Mouse (Mus musculus) stomach, adult 2 months (tissue): ENCODE results near the gene C87499. TPM values are rescaled to one million over a fixed set of nuclear protein-coding genes. Genes with fewer than 3 reads are reported as not detected.

Experiments
- polyA plus RNA-seq: library from polyadenylated mRNA; depleted of rRNA; stranded (reverse); fragments of >200 nt; gene quantifications from 2 replicates; pipeline ENCODE4 v1.2.3, GENCODE M21; 2012; rRNA removed

Gene C87499
- polyA plus RNA-seq, result not detected in 2 replicates

DNA sequence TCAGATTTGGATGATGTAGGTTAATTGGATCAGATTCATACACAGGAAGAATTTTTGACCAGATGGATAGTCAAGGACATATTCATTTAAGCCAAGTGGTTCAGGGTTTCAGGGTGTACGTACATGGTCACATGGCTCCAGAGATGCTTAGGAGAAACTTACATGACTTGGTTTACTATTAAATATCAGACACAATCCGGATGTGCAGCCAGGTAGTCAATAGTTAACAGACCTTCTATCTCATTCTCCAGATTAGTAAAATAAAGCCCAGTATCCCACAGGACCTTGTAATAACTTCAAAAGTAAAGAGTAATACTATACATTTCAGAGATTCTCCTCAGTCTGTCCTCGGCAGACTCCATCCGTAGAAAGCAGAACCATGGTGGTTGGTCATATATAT, at the start of gene C87499:
Gene C87499, minus strand, starts transcription at position 101 of the 400 bp plus-strand sequence.

GRCm38 (mm10) chr4:88683812-88684211, 49.6 kb upstream of the C87499 start, which contains the start of gene Ifna2:
TSS of gene Ifna2 (minus strand) at chr4:88683912.

GRCm38 (mm10) chr4:88676824-88677223, 42.6 kb upstream of the C87499 start, which contains the start of gene Ifna16:
TSS of gene Ifna16 (minus strand) at chr4:88676924.

DNA sequence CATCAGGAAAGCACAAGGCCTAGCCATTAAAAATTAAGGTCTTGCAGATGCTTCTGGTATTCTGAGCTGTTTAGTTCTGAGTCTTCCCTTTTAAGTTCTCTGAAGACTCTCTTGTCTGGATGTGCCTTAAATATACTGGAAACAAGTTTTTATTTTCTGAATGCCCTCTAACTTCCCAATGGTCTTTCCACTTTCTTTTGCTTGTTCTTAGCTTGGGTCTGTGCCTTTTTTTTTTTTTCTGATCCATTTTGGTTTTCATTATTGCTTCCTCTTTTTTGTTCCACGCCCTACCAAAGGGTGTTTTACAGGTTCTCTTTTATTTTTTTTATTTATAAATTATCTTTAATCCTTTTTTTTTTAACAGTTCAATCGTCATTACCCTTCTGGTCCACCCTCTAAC, 10.1 kb upstream of the C87499 start, which contains the start of gene Ifna13:
Gene Ifna13, minus strand, starts transcription at position 101 of the 400 bp plus-strand sequence.

GRCm38 (mm10) chr4:88603276-88603675, 30.9 kb downstream of the C87499 start, which contains the start of gene Ifna12:
TSS of gene Ifna12 (minus strand) at chr4:88603376.

GRCm38 (mm10) chr4:88592285-88592684, 41.9 kb downstream of the C87499 start, which contains the start of gene Ifna9:
TSS of gene Ifna9 (minus strand) at chr4:88592385.

Other genes with a start within 250 kb of the C87499 start
- 0.62 and 0.87 TPM in 2 replicates for gene Hacd4, start 195.5 kb downstream of the C87499 start, polyA plus RNA-seq
- gene Ifnb1, start 111.6 kb downstream of the C87499 start, polyA plus RNA-seq, result not detected in 2 replicates
- gene Ifna15, start 76.2 kb downstream of the C87499 start, polyA plus RNA-seq, result not detected in 2 replicates
- gene Ifna14, start 62.6 kb downstream of the C87499 start, polyA plus RNA-seq, result not detected in 2 replicates
- not detected in 2 replicates for gene Ifna9, start 42.0 kb downstream of the C87499 start, polyA plus RNA-seq
- gene Ifna12, start 31.0 kb downstream of the C87499 start, polyA plus RNA-seq, result not detected in 2 replicates
- gene Ifna13, start 10.0 kb upstream of the C87499 start, polyA plus RNA-seq, result not detected in 2 replicates
- gene Ifna16, start 42.5 kb upstream of the C87499 start, polyA plus RNA-seq, result not detected in 2 replicates
- not detected in 2 replicates for gene Ifna2, start 49.5 kb upstream of the C87499 start, polyA plus RNA-seq
- not detected in 2 replicates for gene Ifnab, start 56.9 kb upstream of the C87499 start, polyA plus RNA-seq
- gene Gm26566, start 87.4 kb upstream of the C87499 start, polyA plus RNA-seq, result 0.30 TPM in 1 of 2 replicates, not detected in the other
- gene Klhl9, start 88.1 kb upstream of the C87499 start, polyA plus RNA-seq, result 3.6 and 6.2 TPM in 2 replicates
- gene Gm13271, start 120.5 kb upstream of the C87499 start, polyA plus RNA-seq, result not detected in 2 replicates
- gene Gm13283, start 125.7 kb upstream of the C87499 start, polyA plus RNA-seq, result not detected in 2 replicates
- gene Gm13290, start 139.4 kb upstream of the C87499 start, polyA plus RNA-seq, result 0.08 TPM in 1 of 2 replicates, not detected in the other
- not detected in 2 replicates for gene Gm13289, start 142.5 kb upstream of the C87499 start, polyA plus RNA-seq
- not detected in 2 replicates for gene Gm13272, start 145.4 kb upstream of the C87499 start, polyA plus RNA-seq
- not detected in 2 replicates for gene Ifnz, start 147.7 kb upstream of the C87499 start, polyA plus RNA-seq
- not detected in 2 replicates for gene Gm13276, start 151.3 kb upstream of the C87499 start, polyA plus RNA-seq
- not detected in 2 replicates for gene Gm13277, start 154.2 kb upstream of the C87499 start, polyA plus RNA-seq
- gene Gm13278, start 157.1 kb upstream of the C87499 start, polyA plus RNA-seq, result not detected in 2 replicates
- gene Gm13275, start 160.1 kb upstream of the C87499 start, polyA plus RNA-seq, result not detected in 2 replicates
- gene Gm13279, start 163.0 kb upstream of the C87499 start, polyA plus RNA-seq, result not detected in 2 replicates
- not detected in 2 replicates for gene Gm13285, start 165.3 kb upstream of the C87499 start, polyA plus RNA-seq
- not detected in 2 replicates for gene Gm13287, start 168.8 kb upstream of the C87499 start, polyA plus RNA-seq
- gene Gm13288, start 171.1 kb upstream of the C87499 start, polyA plus RNA-seq, result not detected in 2 replicates
- not detected in 2 replicates for gene Ifna7, start 181.8 kb upstream of the C87499 start, polyA plus RNA-seq
- not detected in 2 replicates for gene Ifna11, start 185.5 kb upstream of the C87499 start, polyA plus RNA-seq
- not detected in 2 replicates for gene Ifna6, start 193.0 kb upstream of the C87499 start, polyA plus RNA-seq
- gene Ifna5, start 201.1 kb upstream of the C87499 start, polyA plus RNA-seq, result not detected in 2 replicates
- gene Ifna4, start 207.4 kb upstream of the C87499 start, polyA plus RNA-seq, result not detected in 2 replicates
- gene Ifna1, start 215.7 kb upstream of the C87499 start, polyA plus RNA-seq, result not detected in 2 replicates
- 0.12 TPM in 1 of 2 replicates, not detected in the other for gene Ifne, start 245.8 kb upstream of the C87499 start, polyA plus RNA-seq